Comparison of ENCODE assay signal across 14 mouse cellular contexts in the genomic region with DNA sequence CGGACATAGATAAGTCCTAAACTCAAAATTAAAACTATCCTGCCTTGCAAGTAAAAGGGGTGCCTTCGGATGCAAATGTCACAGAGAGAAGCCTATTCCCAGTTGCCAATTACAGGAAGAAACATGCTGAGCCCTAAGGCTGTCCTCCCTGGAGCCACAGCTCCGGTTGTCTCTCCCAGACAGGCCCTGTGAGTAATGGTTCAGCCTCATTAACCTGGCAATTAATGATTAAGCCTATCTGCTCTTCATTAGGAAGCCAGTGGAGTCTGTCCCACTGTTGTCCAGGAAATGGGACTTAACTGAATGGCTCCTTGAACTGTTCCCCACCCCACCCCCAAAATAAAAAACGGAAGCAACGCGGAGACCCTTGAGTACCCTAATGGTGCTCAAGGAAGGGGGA.
DNase-seq lines count a peak whose midpoint lies in the region; ATAC-seq and TF ChIP-seq lines count a peak whose summit lies in the region.
"Had no signal": no experiment of that assay in that cellular context is flagged by ENCODE, and none has a peak within 500 bp of the region (broad histone marks: within the 10 kb centered on the region; RNA-seq: fewer than 3 reads in every experiment).

No protein-coding gene starts in this region.

- no peaks in the 10 kb centered on the region for H3K36me3 ChIP-seq in midbrain, embryonic 11.5 days (ENCODE audit: control insufficient read depth, insufficient read depth, low read length)
- H3K36me3 ChIP-seq in midbrain, embryonic 10.5 days = no peaks in the 10 kb centered on the region
- H3K36me3 ChIP-seq in lung, postnatal 0 days (ENCODE audit: insufficient read depth, low read length) = no peaks in the 10 kb centered on the region
- H3K36me3 ChIP-seq: G1E had no signal

- H3K27me3 ChIP-seq in midbrain, embryonic 11.5 days (ENCODE audit: control insufficient read depth, insufficient read depth, low read length) = no peaks in the 10 kb centered on the region
- no peaks in the 10 kb centered on the region for H3K27me3 ChIP-seq in midbrain, embryonic 10.5 days (ENCODE audit: low read depth, poor library complexity, severe bottlenecking)
- H3K27me3 ChIP-seq in lung, postnatal 0 days (replicated peaks; ENCODE audit: insufficient read depth, low read length) = no peaks in the 10 kb centered on the region

- no peak overlapping the region for H3K4me3 ChIP-seq in midbrain, embryonic 11.5 days (ENCODE audit: low read depth, low read length)
- H3K4me3 ChIP-seq in midbrain, embryonic 10.5 days = no peak overlapping the region
- H3K4me3 ChIP-seq in lung, postnatal 0 days (ENCODE audit: low read depth, low read length) = no peak overlapping the region

- H3K27ac ChIP-seq in midbrain, embryonic 11.5 days (ENCODE audit: low read depth, low read length) = no peak overlapping the region
- H3K27ac ChIP-seq in midbrain, embryonic 10.5 days (replicated peaks) = no peak overlapping the region
- H3K27ac ChIP-seq in lung, postnatal 0 days (ENCODE audit: low read length) = no peak overlapping the region

- H3K4me2 ChIP-seq in midbrain, embryonic 11.5 days = no peak overlapping the region
- no peak overlapping the region for H3K4me2 ChIP-seq in lung, postnatal 0 days (replicated peaks; ENCODE audit: low read depth, low read length)
- H3K4me2 ChIP-seq: liver, embryonic 11.5 days had no signal

- ATAC-seq in midbrain, embryonic 11.5 days (ENCODE audit: low FRiP score) = peak; percentile 58
- no peak for ATAC-seq in lung, postnatal 0 days
- ATAC-seq: activated CD4-positive, CD25-positive, alpha-beta regulatory T cell, adult 4 months had no signal

- H3K9me3 ChIP-seq in midbrain, embryonic 11.5 days (ENCODE audit: control insufficient read depth, low read length) = no peaks in the 10 kb centered on the region
- H3K9me3 ChIP-seq in midbrain, embryonic 10.5 days (replicated peaks) = no peaks in the 10 kb centered on the region
- H3K9me3 ChIP-seq in lung, postnatal 0 days (ENCODE audit: low read length) = no peaks in the 10 kb centered on the region
- H3K9me3 ChIP-seq: G1E had no signal

- 86% methylated on average over 6 of the region's 6 CpGs for WGBS in midbrain, embryonic 11.5 days
- 78% methylated on average over 6 of the region's 6 CpGs for WGBS in midbrain, embryonic 10.5 days
- 64% methylated on average over 6 of the region's 6 CpGs for WGBS in lung, postnatal 0 days

- H3K9ac ChIP-seq in midbrain, embryonic 11.5 days (ENCODE audit: low read length) = no peak overlapping the region
- no peak overlapping the region for H3K9ac ChIP-seq in lung, postnatal 0 days (replicated peaks; ENCODE audit: low read depth)

- no peaks in the 10 kb centered on the region for H3K4me1 ChIP-seq in midbrain, embryonic 11.5 days (ENCODE audit: control insufficient read depth, insufficient read depth, low read length)
- no peaks in the 10 kb centered on the region for H3K4me1 ChIP-seq in midbrain, embryonic 10.5 days
- H3K4me1 ChIP-seq in lung, postnatal 0 days (ENCODE audit: insufficient read depth, low read depth, low read length) = no peaks in the 10 kb centered on the region

- TF ChIP-seq CTCF in lung, postnatal 0 days (IDR thresholded peaks at IDR 0.05) = no peak

- no peak for DNase-seq in midbrain, embryonic 11.5 days (ENCODE audit: low spot score, missing footprints)
- no peak for DNase-seq in midbrain, embryonic 10.5 days (ENCODE audit: low spot score)
- DNase-seq in hindlimb bud, embryonic 11.5 days (ENCODE audit: extremely low spot score, low read depth, low spot score) = peak; percentile 6
- DNase-seq in kidney, postnatal 25 days = peak; percentile 5 to 40
- no peak for DNase-seq in layer of hippocampus, adult 8-10 months (ENCODE audit: low spot score in 2 of 2)
- DNase-seq in lung, postnatal 0 days (ENCODE audit: low spot score) = no peak
- no peak for DNase-seq in layer of hippocampus, adult 9-11 months
- DNase-seq in urinary bladder, postnatal 4 days (ENCODE audit: low spot score in 2 of 2) = no peak
- DNase-seq: B cell, adult 2 months; lung, postnatal 10 days; thymus, adult 18-20 months had no signal

- no peak for TF ChIP-seq EP300 in lung, postnatal 0 days (IDR thresholded peaks at IDR 0.05)

Comparison
In these comparisons a context has a peak if more than half of its experiments do, and no peak if none do; other contexts are left out.
1. DNase-seq: peak in hindlimb bud, embryonic 11.5 days (single experiment) and kidney, postnatal 25 days (2 of 2); none in midbrain, embryonic 11.5 days (single experiment), midbrain, embryonic 10.5 days (single experiment), layer of hippocampus, adult 8-10 months (0 of 2), lung, postnatal 0 days (single experiment), layer of hippocampus, adult 9-11 months (single experiment) and urinary bladder, postnatal 4 days (0 of 2).